Mouse (Mus musculus) gastrocnemius, postnatal 14 days (tissue): ENCODE results near the gene Lce1a2. TPM values are rescaled to one million over a fixed set of nuclear protein-coding genes. Genes with fewer than 3 reads are reported as not detected.
"Not testable (repeated sequence)": the region's sequence is repeated elsewhere in the genome, so short reads cannot be mapped to it uniquely, and the experiment has no call there.

Source experiments
- DNase-seq: peaks from one replicate; pipeline ENCODE4 v3.0.0; 2021; ENCODE audit warnings: mixed read lengths
- intact Hi-C: fragments of 180-260 bp; cut with DNase I; formaldehyde crosslinking; loops from one replicate; pipeline ENCODE4 v1.15.1; 2025; ENCODE audit warnings: low total_unique reads
- long read RNA-seq, 2 experiments: library from polyadenylated mRNA; stranded (forward); transcript quantifications; one replicate each; pipeline ENCODE4 v2.0.0; 2021
- total RNA-seq, 2 experiments: library from RNA; stranded (reverse); gene quantifications; 2 replicates each; pipeline ENCODE4 v1.2.3; 2021

Lce1a2 gene
- not detected for total RNA-seq
- long read RNA-seq, experiment 1 = 0 reads
- long read RNA-seq, experiment 2 = 0 reads

DNA sequence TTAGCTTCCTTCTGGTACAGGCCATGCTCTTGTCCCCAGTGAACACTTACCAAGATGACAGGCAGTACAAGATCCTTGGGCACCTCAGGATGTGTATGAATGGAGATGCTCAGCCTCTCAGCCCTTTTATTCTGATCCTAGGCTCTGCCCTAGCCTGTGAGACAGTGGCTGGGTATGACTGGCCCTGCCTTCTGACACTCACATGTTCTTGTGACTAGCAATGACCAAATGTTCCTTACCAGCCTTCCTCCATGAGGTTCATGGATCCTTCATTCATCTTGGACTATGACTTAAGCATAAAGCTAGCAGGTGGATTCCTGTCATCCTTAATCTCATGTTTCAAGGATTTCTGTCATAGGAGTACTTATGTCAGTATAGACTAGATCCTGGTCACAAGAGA lies at the start of gene Lce1a2:
TSS of gene Lce1a2 (minus strand) at position 101 of the 400 bp plus-strand sequence.
- intact Hi-C loops = no loop called here
- DNase-seq = no peak

DNA sequence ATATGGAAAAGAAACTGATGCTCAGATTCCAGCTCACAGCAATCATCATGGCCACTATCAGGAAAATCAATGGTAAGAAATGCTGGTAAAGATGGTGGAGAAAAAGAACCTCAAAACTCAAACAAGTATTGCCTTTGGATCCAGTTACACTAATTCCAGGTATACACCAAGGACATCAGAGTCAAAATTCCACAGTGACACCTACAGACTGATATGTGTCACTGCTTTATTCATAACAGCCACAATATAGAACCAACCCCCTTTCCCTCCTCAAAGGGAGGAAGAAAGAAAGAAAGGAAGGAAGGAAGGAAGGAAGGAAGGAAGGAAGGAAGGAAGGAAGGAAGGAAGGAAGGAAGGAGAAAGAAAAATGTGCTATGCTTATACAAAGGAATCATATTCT lies 45.0 kb upstream of the Lce1a2 start:
- intact Hi-C loops = loop anchor here (2.0 kb wide), 1 partner anchor 18 kb away; no protein-coding TSS in a partner anchor
- no peak for DNase-seq

DNA sequence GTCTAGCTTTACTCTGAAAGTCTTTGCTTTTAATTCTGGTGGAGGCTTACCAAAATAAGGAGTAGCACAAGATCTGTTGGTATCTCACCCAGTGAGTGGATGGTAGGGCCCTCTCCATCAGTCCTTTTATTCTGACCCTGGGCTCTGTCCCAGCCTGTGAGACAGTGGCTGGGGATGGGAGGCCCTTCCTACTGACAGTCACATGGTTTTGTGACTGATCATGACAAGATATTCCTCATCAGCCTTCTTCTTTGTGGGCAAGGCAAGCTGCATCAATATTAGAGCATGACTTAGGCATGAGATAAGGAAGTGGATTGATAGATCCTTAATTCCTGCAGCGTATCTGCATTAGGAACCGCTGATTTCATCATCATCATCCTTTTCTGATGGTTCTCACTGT lies 38.9 kb upstream of the Lce1a2 start, which contains the start of gene Lce1e:
TSS of gene Lce1e (minus strand) at position 101 of the 400 bp plus-strand sequence.
- intact Hi-C loops = no loop called here
- no peak for DNase-seq

DNA sequence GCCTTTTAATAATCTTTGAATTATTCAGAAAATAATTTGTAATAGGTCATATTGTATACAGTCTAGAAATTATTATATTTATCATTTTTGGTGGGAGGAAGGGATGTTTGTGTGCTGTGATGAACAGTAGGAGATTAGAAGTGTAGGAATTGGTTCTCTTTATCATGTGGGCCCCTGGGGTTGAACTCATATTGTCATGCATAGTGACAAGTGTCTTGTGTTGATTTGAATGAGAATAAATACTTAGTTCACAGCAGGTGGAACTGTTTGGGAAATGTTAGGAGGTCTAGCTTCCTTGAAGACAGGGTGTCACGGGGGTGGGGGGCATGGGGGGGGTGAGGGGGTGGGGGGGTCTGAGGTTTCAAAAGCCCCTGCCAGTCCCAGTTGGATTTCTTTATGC lies 24.5 kb upstream of the Lce1a2 start:
- intact Hi-C loops = no loop called here
- no peak for DNase-seq

DNA sequence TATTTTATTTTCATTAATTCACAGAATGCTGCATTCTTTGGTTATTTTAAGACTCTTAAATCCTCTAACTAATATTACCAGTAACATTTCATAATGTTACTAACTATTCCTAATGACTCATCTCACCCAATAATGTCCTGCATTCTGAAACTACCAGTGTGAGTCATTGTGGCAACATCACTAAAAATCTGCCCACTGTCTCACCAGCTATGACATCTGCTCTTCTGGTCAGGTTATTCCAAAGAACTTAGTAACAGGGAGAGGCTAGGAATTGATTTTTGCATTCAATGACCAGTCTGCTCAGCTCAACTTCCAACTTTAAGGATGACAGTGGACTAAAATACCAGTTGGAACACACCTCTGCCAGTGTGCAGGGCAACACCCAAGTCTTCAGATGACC lies 21.6 kb upstream of the Lce1a2 start:
- intact Hi-C loops = no loop called here
- no peak for DNase-seq

DNA sequence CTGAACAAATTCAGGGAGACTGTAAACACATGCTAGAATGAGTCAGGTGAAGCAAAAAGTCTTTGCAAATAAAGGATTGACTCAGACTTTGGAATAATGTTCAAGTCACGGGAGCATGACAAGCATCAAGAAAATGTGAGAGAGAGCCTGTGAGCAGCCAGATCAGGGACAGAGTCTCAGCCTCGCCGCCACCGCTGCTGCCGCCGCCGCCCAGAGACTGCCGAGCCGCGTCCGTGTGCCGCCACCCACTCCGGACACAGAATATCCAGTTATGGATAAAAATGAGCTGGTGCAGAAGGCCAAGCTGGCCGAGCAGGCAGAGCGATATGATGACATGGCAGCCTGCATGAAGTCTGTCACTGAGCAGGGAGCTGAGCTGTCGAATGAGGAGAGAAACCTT lies 19.0 kb upstream of the Lce1a2 start:
- intact Hi-C loops, DNase-seq: not testable (repeated sequence)

DNA sequence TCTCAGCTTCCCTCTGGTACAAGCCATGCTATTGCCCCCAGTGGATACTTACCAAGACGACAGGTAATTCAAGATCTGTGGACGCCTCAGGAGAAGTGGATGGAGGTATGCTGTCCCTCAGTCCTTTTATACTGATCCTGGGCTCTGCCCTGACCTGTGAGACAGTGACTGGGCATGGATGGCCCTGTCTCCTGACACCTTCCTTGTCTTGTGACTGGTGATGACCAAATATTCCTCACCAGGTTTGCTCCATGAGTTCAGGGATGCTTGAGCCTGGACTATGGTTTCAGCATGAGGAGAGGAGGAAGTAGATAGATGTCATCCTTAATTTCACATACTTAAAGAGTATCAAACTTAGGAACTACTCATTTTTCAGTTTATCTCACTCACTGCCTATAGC lies 17.0 kb upstream of the Lce1a2 start, which contains the start of gene Lce1d:
TSS of gene Lce1d (minus strand) at position 101 of the 400 bp plus-strand sequence.
- intact Hi-C loops = no loop called here
- no peak for DNase-seq

DNA sequence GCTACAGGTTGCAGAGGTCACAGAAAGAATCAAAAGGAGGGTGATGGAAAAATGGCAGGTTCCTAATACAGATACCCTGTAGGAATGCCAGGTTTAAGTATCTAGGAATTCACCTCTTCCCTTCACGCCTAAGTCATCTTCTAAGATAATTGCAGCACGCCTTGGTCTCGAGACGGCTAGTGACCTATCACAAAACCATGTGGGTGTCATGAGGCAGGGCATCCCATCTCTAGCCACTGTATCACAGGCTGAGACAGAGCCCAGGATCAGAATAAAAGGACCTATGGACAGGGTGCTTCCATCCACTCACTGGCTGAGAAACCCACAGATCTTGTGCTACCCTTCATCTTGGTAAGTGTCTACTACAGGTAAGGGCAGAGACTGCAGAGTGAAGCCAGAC lies 8.8 kb upstream of the Lce1a2 start, which contains the start of gene Lce1c:
TSS of gene Lce1c (plus strand) at position 301 of the 400 bp plus-strand sequence.
- intact Hi-C loops = no loop called here
- no peak for DNase-seq

DNA sequence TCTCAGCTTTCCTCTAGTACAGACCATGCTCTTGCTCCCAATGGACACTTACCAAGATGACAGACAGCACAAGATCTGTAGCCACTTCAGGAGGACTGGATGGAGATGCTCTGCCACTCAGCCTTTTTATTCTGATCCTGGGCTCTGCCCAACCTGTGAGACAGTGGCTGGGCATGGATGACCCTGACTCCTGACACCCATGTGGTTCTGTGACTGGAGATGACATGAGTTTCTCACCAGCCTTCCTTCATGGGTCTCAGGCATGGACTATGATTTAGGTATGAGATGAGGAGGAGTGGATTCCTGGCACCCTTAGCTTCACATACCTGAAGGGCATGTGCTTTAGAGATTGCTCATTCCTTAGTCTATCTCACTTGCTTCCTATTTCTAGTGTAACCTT lies 13.3 kb downstream of the Lce1a2 start, which contains the start of gene Lce1b:
TSS of gene Lce1b (minus strand) at position 101 of the 400 bp plus-strand sequence.
- no peak for DNase-seq
- intact Hi-C loops = no loop called here

DNA sequence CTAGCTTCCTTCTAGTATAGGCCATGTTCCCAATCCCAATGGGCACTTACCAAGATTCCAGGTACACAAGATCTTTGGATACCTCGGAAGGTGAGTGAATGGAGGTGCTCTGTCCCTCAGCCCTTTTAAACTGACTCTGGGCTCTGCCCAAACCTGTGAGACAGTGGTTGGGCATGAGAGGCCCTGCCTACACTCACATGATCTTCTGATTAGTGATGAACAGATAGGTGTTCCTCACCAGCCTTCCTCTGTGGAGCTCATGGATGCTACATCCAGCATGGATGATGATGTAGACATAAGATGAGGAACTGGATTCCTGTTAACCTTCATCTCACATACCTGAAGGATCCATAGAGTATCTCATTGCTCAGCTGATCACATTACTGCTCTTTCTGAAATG lies 21.9 kb downstream of the Lce1a2 start, which contains the start of gene Lce1a1:
TSS of gene Lce1a1 (minus strand) at position 101 of the 400 bp plus-strand sequence.
- intact Hi-C loops = no loop called here
- no peak for DNase-seq

GRCm38 (mm10) chr3:92639854-92640253 lies 30.3 kb downstream of the Lce1a2 start:
- DNase-seq = no peak
- intact Hi-C loops = no loop called here

GRCm38 (mm10) chr3:92638653-92638991 lies 31.5 kb downstream of the Lce1a2 start:
- DNase-seq = no peak
- intact Hi-C loops = no loop called here

GRCm38 (mm10) chr3:92637745-92638652 lies 32.1 kb downstream of the Lce1a2 start:
- intact Hi-C loops = no loop called here
- no peak for DNase-seq

- no peak for DNase-seq
- intact Hi-C loops = no loop called here
Measured at GRCm38 (mm10) chr3:92621560-92621959, 48.6 kb downstream of the Lce1a2 start, which contains the start of gene Lce6a. TSS of gene Lce6a (minus strand) at chr3:92621660.

Other genes with a start within 250 kb of the Lce1a2 start
- gene Gm9774, start 240.9 kb downstream of the Lce1a2 start, total RNA-seq = 1 to 10 TPM; 2.7 to 3.8 TPM
- not detected for gene Sprr2k, start 237.7 kb downstream of the Lce1a2 start, total RNA-seq
- gene Sprr1b, start 231.5 kb downstream of the Lce1a2 start, total RNA-seq = not detected
- gene Sprr3, start 211.6 kb downstream of the Lce1a2 start, total RNA-seq = not detected
- gene Sprr1a, start 184.4 kb downstream of the Lce1a2 start, total RNA-seq = not detected
- gene Sprr4, start 169.8 kb downstream of the Lce1a2 start, total RNA-seq = not detected
- not detected for gene 2310046K23Rik, start 135.8 kb downstream of the Lce1a2 start, total RNA-seq
- gene Ivl, start 96.6 kb downstream of the Lce1a2 start, total RNA-seq = not detected
- gene Smcp, start 81.3 kb downstream of the Lce1a2 start, total RNA-seq = not detected
- not detected for gene 2210017I01Rik, start 62.8 kb downstream of the Lce1a2 start, total RNA-seq
- not detected for gene Lce6a, start 48.7 kb downstream of the Lce1a2 start, total RNA-seq
- gene Lce1a1, start 22.0 kb downstream of the Lce1a2 start, total RNA-seq = not detected
- gene Lce1b, start 13.4 kb downstream of the Lce1a2 start, total RNA-seq = not detected
- gene Lce1c, start 8.9 kb upstream of the Lce1a2 start, total RNA-seq = not detected
- gene Lce1d, start 16.9 kb upstream of the Lce1a2 start, total RNA-seq = not detected
- gene Lce1e, start 38.8 kb upstream of the Lce1a2 start, total RNA-seq = not detected
- not detected for gene Lce1f, start 50.0 kb upstream of the Lce1a2 start, total RNA-seq
- gene Gm38119, start 68.8 kb upstream of the Lce1a2 start, total RNA-seq = not detected
- not detected for gene Lce1g, start 82.0 kb upstream of the Lce1a2 start, total RNA-seq
- not detected for gene Lce1h, start 94.8 kb upstream of the Lce1a2 start, total RNA-seq
- not detected for gene Lce1i, start 108.6 kb upstream of the Lce1a2 start, total RNA-seq
- not detected for gene Lce1j, start 120.2 kb upstream of the Lce1a2 start, total RNA-seq
- not detected for gene Lce1k, start 137.6 kb upstream of the Lce1a2 start, total RNA-seq
- gene Kprp, start 156.9 kb upstream of the Lce1a2 start, total RNA-seq = not detected
- not detected for gene Lce1l, start 181.0 kb upstream of the Lce1a2 start, total RNA-seq
- not detected for gene 2310050C09Rik, start 199.9 kb upstream of the Lce1a2 start, total RNA-seq